ENCODE assay signal across 30 mouse cellular contexts in the genomic region with DNA sequence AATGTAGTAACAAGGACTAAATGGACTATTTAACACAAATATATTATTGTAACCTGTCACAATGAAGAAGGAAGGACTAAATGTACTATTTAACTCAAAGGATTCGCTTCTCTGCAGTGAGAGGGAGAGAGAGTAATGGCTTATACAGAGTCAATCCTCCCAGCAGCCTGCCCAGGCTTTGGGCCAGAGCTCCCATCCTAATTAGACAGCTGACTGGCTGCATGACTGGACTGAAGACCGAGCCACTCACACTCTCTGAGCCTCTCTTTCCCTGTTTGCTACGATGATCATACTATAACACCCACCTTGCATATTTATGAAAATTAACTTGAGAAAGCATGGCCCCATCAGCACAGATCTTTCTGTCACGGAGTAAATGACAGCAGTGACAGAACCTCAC.
DNase-seq lines count a peak whose midpoint lies in the region; ATAC-seq and TF ChIP-seq lines count a peak whose summit lies in the region.
"Had no signal": no experiment of that assay in that cellular context is flagged by ENCODE, and none has a peak within 500 bp of the region (broad histone marks: within the 10 kb centered on the region; RNA-seq: fewer than 3 reads in every experiment).

No protein-coding gene starts in this region.

- H3K4me2 ChIP-seq in hindbrain, embryonic 14.5 days (replicated peaks) = no peak overlapping the region
- no peak overlapping the region for H3K4me2 ChIP-seq in hindbrain, embryonic 13.5 days
- H3K4me2 ChIP-seq: heart, embryonic 12.5 days; kidney, embryonic 15.5 days; limb, embryonic 15.5 days; liver, embryonic 13.5 days; stomach, embryonic 15.5 days had no signal

- H3K27ac ChIP-seq in hindbrain, embryonic 14.5 days = no peak overlapping the region
- H3K27ac ChIP-seq in hindbrain, embryonic 13.5 days = no peak overlapping the region
- no peak overlapping the region for H3K27ac ChIP-seq in left cerebral cortex, adult 2 months
- H3K27ac ChIP-seq: gastrocnemius, adult 2 months; heart, adult 2 months; kidney, embryonic 15.5 days; layer of hippocampus, adult 2 months; limb, embryonic 10.5 days; limb, embryonic 15.5 days; liver, embryonic 13.5 days; stomach, embryonic 15.5 days had no signal

- no peak for TF ChIP-seq CTCF in left cerebral cortex, adult 2 months (IDR thresholded peaks at IDR 0.05)
- no peak for TF ChIP-seq CTCF in brain, embryonic 14.5 days (IDR thresholded peaks at IDR 0.05; ENCODE audit: borderline replicate concordance, extremely low read depth, insufficient read depth, insufficient read length)

- H3K9ac ChIP-seq in hindbrain, embryonic 14.5 days = no peak overlapping the region
- no peak overlapping the region for H3K9ac ChIP-seq in hindbrain, embryonic 13.5 days
- H3K9ac ChIP-seq: heart, embryonic 12.5 days; kidney, embryonic 15.5 days; limb, embryonic 15.5 days; liver, embryonic 13.5 days; stomach, embryonic 15.5 days had no signal

- no peak for ATAC-seq in cerebellum, adult (ENCODE audit: insufficient number of reproducible peaks, low FRiP score, low TSS enrichment)
- ATAC-seq in hindbrain, embryonic 14.5 days (ENCODE audit: low FRiP score) = peak; percentile 53; the same call in 1 of the 2 replicates
- no peak; the same call in 1 of the 2 replicates for ATAC-seq in hindbrain, embryonic 13.5 days (ENCODE audit: low FRiP score)
- ATAC-seq: CD4-positive, CD25-positive, alpha-beta regulatory T cell, adult 4 months; lung, postnatal 0 days had no signal

- no peaks in the 10 kb centered on the region for H3K36me3 ChIP-seq in hindbrain, embryonic 14.5 days (replicated peaks; ENCODE audit: control insufficient read depth, insufficient read depth)
- no peaks in the 10 kb centered on the region for H3K36me3 ChIP-seq in hindbrain, embryonic 13.5 days
- H3K36me3 ChIP-seq: heart, embryonic 12.5 days; kidney, embryonic 15.5 days; limb, embryonic 10.5 days; limb, embryonic 15.5 days; liver, embryonic 13.5 days; stomach, embryonic 15.5 days had no signal

- no peak overlapping the region for H3K4me3 ChIP-seq in hindbrain, embryonic 14.5 days (replicated peaks; ENCODE audit: low read length)
- H3K4me3 ChIP-seq in hindbrain, embryonic 13.5 days = no peak overlapping the region
- no peak overlapping the region for H3K4me3 ChIP-seq in left cerebral cortex, adult 2 months
- H3K4me3 ChIP-seq: gastrocnemius, adult 2 months; heart, adult 2 months; heart, embryonic 12.5 days; kidney, embryonic 15.5 days; layer of hippocampus, adult 2 months; limb, embryonic 10.5 days; limb, embryonic 15.5 days; liver, embryonic 13.5 days; megakaryocyte, embryonic 14.5 days; stomach, embryonic 15.5 days had no signal

- H3K4me1 ChIP-seq in hindbrain, embryonic 14.5 days (replicated peaks; ENCODE audit: control insufficient read depth, insufficient read depth, low read length) = peaks cover 3% of the 10 kb centered on the region
- H3K4me1 ChIP-seq in hindbrain, embryonic 13.5 days (replicated peaks) = no peaks in the 10 kb centered on the region
- H3K4me1 ChIP-seq: heart, embryonic 12.5 days; kidney, embryonic 15.5 days; limb, embryonic 10.5 days; limb, embryonic 15.5 days; liver, embryonic 13.5 days; megakaryocyte, embryonic 14.5 days; stomach, embryonic 15.5 days had no signal

- 61% methylated on average over 4 of the region's 4 CpGs for WGBS in hindbrain, embryonic 14.5 days
- 60% methylated on average over 4 of the region's 4 CpGs for WGBS in hindbrain, embryonic 13.5 days

- peak; percentile 22 to 24 for DNase-seq in cerebellum, postnatal 36 days
- DNase-seq in hindbrain, embryonic 14.5 days (ENCODE audit: low spot score) = no peak
- peak; percentile 62 for DNase-seq in left cerebral cortex, postnatal 4 days
- DNase-seq in left cerebral cortex, adult 2 months (ENCODE audit: extremely low spot score in 1 of 2, low spot score in 2 of 2) = no peak
- DNase-seq in brain, embryonic 14.5 days (ENCODE audit: low read depth) = peak; percentile 54
- no peak for DNase-seq in spleen, adult 12 weeks (ENCODE audit: low spot score)
- DNase-seq: adrenal gland, postnatal 25 days; cerebellum, adult 9-11 months; gastrocnemius, adult 2 months; gastrocnemius, postnatal 36 days; heart, adult 2 months; heart, postnatal 4 days; kidney, adult 18-20 months; kidney, postnatal 25 days; liver, embryonic 13.5 days; lung, adult 18-20 months; lung, postnatal 4 days; retina, postnatal 1 day; right cerebral cortex, postnatal 14 days had no signal

- no peaks in the 10 kb centered on the region for H3K9me3 ChIP-seq in hindbrain, embryonic 14.5 days (ENCODE audit: control insufficient read depth, low read length)
- no peaks in the 10 kb centered on the region for H3K9me3 ChIP-seq in hindbrain, embryonic 13.5 days
- H3K9me3 ChIP-seq: heart, embryonic 12.5 days; kidney, embryonic 15.5 days; limb, embryonic 10.5 days; limb, embryonic 15.5 days; liver, embryonic 13.5 days; stomach, embryonic 15.5 days had no signal

- intact Hi-C loops in left cerebral cortex, postnatal 4 days (cut with DNase I) = no loop called here
- intact Hi-C loops in left cerebral cortex, adult 2 months (cut with DNase I) = no loop called here

- no peak for TF ChIP-seq POLR2A in brain, embryonic 14.5 days (IDR thresholded peaks at IDR 0.05; ENCODE audit: borderline replicate concordance, extremely low read depth, insufficient read depth, insufficient read length, poor library complexity, severe bottlenecking)

- no peaks in the 10 kb centered on the region for H3K27me3 ChIP-seq in hindbrain, embryonic 14.5 days (ENCODE audit: control insufficient read depth, insufficient read depth, low read length)
- no peaks in the 10 kb centered on the region for H3K27me3 ChIP-seq in hindbrain, embryonic 13.5 days
- H3K27me3 ChIP-seq: heart, embryonic 12.5 days; kidney, embryonic 15.5 days; limb, embryonic 15.5 days; liver, embryonic 13.5 days; megakaryocyte, embryonic 14.5 days; stomach, embryonic 15.5 days had no signal

Comparison
In these comparisons a context has a peak if more than half of its experiments do, and no peak if none do; other contexts are left out.
1. DNase-seq: peak in cerebellum, postnatal 36 days (2 of 2), left cerebral cortex, postnatal 4 days (single experiment) and brain, embryonic 14.5 days (single experiment); none in hindbrain, embryonic 14.5 days (single experiment), left cerebral cortex, adult 2 months (0 of 2) and spleen, adult 12 weeks (single experiment).